Mouse (Mus musculus): Measurements from ENCODE around the gene 1700007K13Rik. TPM values are rescaled to one million over a fixed set of nuclear protein-coding genes. Genes with fewer than 3 reads are reported as not detected.
A peak's percentile ranks its signal among the peaks of the same experiment; 100 is the strongest.
"Not testable (repeated sequence)": the region's sequence is repeated elsewhere in the genome, so short reads cannot be mapped to it uniquely, and the experiment has no call there.

The 1700007K13Rik gene
- polyA plus RNA-seq, 1 experiment from 2014 or later = not detected

- H3K36me3 ChIP-seq (ENCODE audit: control insufficient read depth, insufficient read depth, low read length); ATAC-seq; H3K4me2 ChIP-seq (ENCODE audit: low read depth, low read length); H3K4me1 ChIP-seq (ENCODE audit: control insufficient read depth, insufficient read depth, low read length); H3K9me3 ChIP-seq (ENCODE audit: control insufficient read depth, low read length); H3K9ac ChIP-seq (ENCODE audit: low read depth, low read length); H3K27me3 ChIP-seq (replicated peaks; ENCODE audit: control insufficient read depth, insufficient read depth, low read length); H3K27ac ChIP-seq (ENCODE audit: low read length); H3K4me3 ChIP-seq (ENCODE audit: low read length): not testable (repeated sequence)
- 96% methylated on average over 5 of the region's 5 CpGs for WGBS
Measured at GRCm38 (mm10) chr2:28477993-28478392, 11.9 kb upstream of the 1700007K13Rik start.

- not testable (repeated sequence) for H3K9me3 ChIP-seq (ENCODE audit: control insufficient read depth, low read length); H3K4me2 ChIP-seq (ENCODE audit: low read depth, low read length); H3K27ac ChIP-seq (ENCODE audit: low read length); H3K4me3 ChIP-seq (ENCODE audit: low read length); H3K9ac ChIP-seq (ENCODE audit: low read depth, low read length); ATAC-seq; H3K27me3 ChIP-seq (replicated peaks; ENCODE audit: control insufficient read depth, insufficient read depth, low read length); H3K4me1 ChIP-seq (ENCODE audit: control insufficient read depth, insufficient read depth, low read length)
- WGBS = 96% methylated on average over 8 of the region's 8 CpGs
- peaks cover 30% of the 10 kb centered on the region for H3K36me3 ChIP-seq (ENCODE audit: control insufficient read depth, insufficient read depth, low read length)
Measured at GRCm38 (mm10) chr2:28472011-28472410, 5.9 kb upstream of the 1700007K13Rik start.

GRCm38 (mm10) chr2:28470591-28470990 lies 4.5 kb upstream of the 1700007K13Rik start:
- WGBS = 77% methylated on average over 2 of the region's 2 CpGs
- Histone ChIP-seq H3K27ac (ENCODE audit: low read length) (no peak overlapping the region), H3K9ac (ENCODE audit: low read depth, low read length) (no peak overlapping the region), H3K4me1 (ENCODE audit: control insufficient read depth, insufficient read depth, low read length) (peaks cover 14% of the 10 kb centered on the region), H3K4me3 (ENCODE audit: low read length) (no peak overlapping the region), H3K4me2 (ENCODE audit: low read depth, low read length) (no peak overlapping the region), H3K9me3 (ENCODE audit: control insufficient read depth, low read length) (peaks cover 4% of the 10 kb centered on the region; the same call in 1 of the 2 replicates), H3K36me3 (ENCODE audit: control insufficient read depth, insufficient read depth, low read length) (peaks cover 30% of the 10 kb centered on the region), H3K27me3 (replicated peaks; ENCODE audit: control insufficient read depth, insufficient read depth, low read length) (no peaks in the 10 kb centered on the region)
- ATAC-seq = no peak

- Histone ChIP-seq H3K9me3 (ENCODE audit: control insufficient read depth, low read length) (peaks cover 4% of the 10 kb centered on the region; the same call in 1 of the 2 replicates), H3K36me3 (ENCODE audit: control insufficient read depth, insufficient read depth, low read length) (peaks cover 30% of the 10 kb centered on the region), H3K4me1 (ENCODE audit: control insufficient read depth, insufficient read depth, low read length) (peaks cover 14% of the 10 kb centered on the region), H3K27ac (ENCODE audit: low read length) (no peak overlapping the region), H3K9ac (ENCODE audit: low read depth, low read length) (no peak overlapping the region), H3K4me2 (ENCODE audit: low read depth, low read length) (no peak overlapping the region), H3K4me3 (ENCODE audit: low read length) (no peak overlapping the region), H3K27me3 (replicated peaks; ENCODE audit: control insufficient read depth, insufficient read depth, low read length) (no peaks in the 10 kb centered on the region)
- no peak for ATAC-seq
- 96% methylated on average over 14 of the region's 14 CpGs for WGBS
Measured at GRCm38 (mm10) chr2:28469461-28469860, 3.3 kb upstream of the 1700007K13Rik start.

GRCm38 (mm10) chr2:28468486-28469225 lies 2.5 kb upstream of the 1700007K13Rik start:
- Histone ChIP-seq H3K27ac (ENCODE audit: low read length) (no peak overlapping the region), H3K4me2 (ENCODE audit: low read depth, low read length) (peak overlapping the region; percentile 59), H3K36me3 (ENCODE audit: control insufficient read depth, insufficient read depth, low read length) (peaks cover 30% of the 10 kb centered on the region), H3K4me3 (ENCODE audit: low read length) (peak overlapping the region; percentile 90), H3K4me1 (ENCODE audit: control insufficient read depth, insufficient read depth, low read length) (peaks cover 14% of the 10 kb centered on the region), H3K9me3 (ENCODE audit: control insufficient read depth, low read length) (peaks cover 4% of the 10 kb centered on the region; the same call in 1 of the 2 replicates), H3K27me3 (replicated peaks; ENCODE audit: control insufficient read depth, insufficient read depth, low read length) (no peaks in the 10 kb centered on the region), H3K9ac (ENCODE audit: low read depth, low read length) (peak overlapping the region; percentile 94)
- WGBS = 56% methylated on average over 18 of the region's 18 CpGs
- ATAC-seq = no peak

GRCm38 (mm10) chr2:28467860-28468485 lies 1.8 kb upstream of the 1700007K13Rik start, which contains the start of gene Mrps2:
Mrps2 (plus strand) TSS chr2:28468066.
- H3K4me3 ChIP-seq (ENCODE audit: low read length) = peak within 1 kb of the TSS; percentile 90
- WGBS = under 1% methylated on average over 52 of the region's 52 CpGs
- peak; percentile 90 for ATAC-seq
- no peaks in the 10 kb centered on the region for H3K27me3 ChIP-seq (replicated peaks; ENCODE audit: control insufficient read depth, insufficient read depth, low read length)
- peak within 1 kb of the TSS; percentile 59 for H3K4me2 ChIP-seq (ENCODE audit: low read depth, low read length)
- peaks cover 30% of the 10 kb centered on the region for H3K36me3 ChIP-seq (ENCODE audit: control insufficient read depth, insufficient read depth, low read length)
- H3K27ac ChIP-seq (ENCODE audit: low read length) = no peak within 1 kb of the TSS
- H3K9me3 ChIP-seq (ENCODE audit: control insufficient read depth, low read length) = peaks cover 2% of the 10 kb centered on the region; the same call in 1 of the 2 replicates
- H3K9ac ChIP-seq (ENCODE audit: low read depth, low read length) = peak within 1 kb of the TSS; percentile 94
- H3K4me1 ChIP-seq (ENCODE audit: control insufficient read depth, insufficient read depth, low read length) = peaks cover 14% of the 10 kb centered on the region

GRCm38 (mm10) chr2:28464919-28465318 lies 1.2 kb downstream of the 1700007K13Rik start:
- no peak overlapping the region for H3K9ac ChIP-seq (ENCODE audit: low read depth, low read length)
- no peaks in the 10 kb centered on the region for H3K27me3 ChIP-seq (replicated peaks; ENCODE audit: control insufficient read depth, insufficient read depth, low read length)
- H3K27ac ChIP-seq (ENCODE audit: low read length) = no peak overlapping the region
- no peak overlapping the region for H3K4me2 ChIP-seq (ENCODE audit: low read depth, low read length)
- peaks cover 9% of the 10 kb centered on the region for H3K36me3 ChIP-seq (ENCODE audit: control insufficient read depth, insufficient read depth, low read length)
- 78% methylated on average over 9 of the region's 9 CpGs for WGBS
- no peak overlapping the region for H3K4me3 ChIP-seq (ENCODE audit: low read length)
- no peak for ATAC-seq
- no peaks in the 10 kb centered on the region for H3K9me3 ChIP-seq (ENCODE audit: control insufficient read depth, low read length)
- H3K4me1 ChIP-seq (ENCODE audit: control insufficient read depth, insufficient read depth, low read length) = peaks cover 14% of the 10 kb centered on the region

- ATAC-seq = no peak
- H3K4me2 ChIP-seq (ENCODE audit: low read depth, low read length) = no peak overlapping the region
- no peak overlapping the region for H3K4me3 ChIP-seq (ENCODE audit: low read length)
- H3K4me1 ChIP-seq (ENCODE audit: control insufficient read depth, insufficient read depth, low read length) = peaks cover 12% of the 10 kb centered on the region
- H3K9me3 ChIP-seq (ENCODE audit: control insufficient read depth, low read length) = no peaks in the 10 kb centered on the region
- 57% methylated on average over 3 of the region's 3 CpGs for whole genome bisulfite sequencing
- H3K27ac ChIP-seq (ENCODE audit: low read length) = no peak overlapping the region
- H3K36me3 ChIP-seq (ENCODE audit: control insufficient read depth, insufficient read depth, low read length) = no peaks in the 10 kb centered on the region
- H3K9ac ChIP-seq (ENCODE audit: low read depth, low read length) = no peak overlapping the region
- H3K27me3 ChIP-seq (replicated peaks; ENCODE audit: control insufficient read depth, insufficient read depth, low read length) = no peaks in the 10 kb centered on the region
Measured at GRCm38 (mm10) chr2:28463919-28464318, 2.2 kb downstream of the 1700007K13Rik start.

GRCm38 (mm10) chr2:28456616-28457015 lies 9.5 kb downstream of the 1700007K13Rik start:
- no peak for ATAC-seq

More at GRCm38 (mm10) chr2:28456616-28457015, 9.5 kb downstream of the 1700007K13Rik start:
- H3K4me2 ChIP-seq (ENCODE audit: low read depth, low read length) = no peak overlapping the region
- 0 out of 2 replicates have a peak, but pooled peaks cover 4% of the 10 kb centered on the region for H3K36me3 ChIP-seq (ENCODE audit: control insufficient read depth, insufficient read depth, low read length)
- WGBS = 83% methylated on average over 1 of the region's 1 CpGs
- H3K9me3 ChIP-seq (ENCODE audit: control insufficient read depth, low read length) = no peaks in the 10 kb centered on the region
- H3K4me1 ChIP-seq (ENCODE audit: control insufficient read depth, insufficient read depth, low read length) = no peaks in the 10 kb centered on the region
- H3K27ac ChIP-seq (ENCODE audit: low read length) = no peak overlapping the region
- no peaks in the 10 kb centered on the region for H3K27me3 ChIP-seq (replicated peaks; ENCODE audit: control insufficient read depth, insufficient read depth, low read length)
- no peak overlapping the region for H3K9ac ChIP-seq (ENCODE audit: low read depth, low read length)
- H3K4me3 ChIP-seq (ENCODE audit: low read length) = no peak overlapping the region

All from intestine, embryonic 16.5 days (tissue).